Mouse (Mus musculus) lung, adult 2 months (tissue): ENCODE results near the gene Brd3. TPM values are rescaled to one million over a fixed set of nuclear protein-coding genes. Genes with fewer than 3 reads are reported as not detected.
A peak's percentile ranks its signal among the peaks of the same experiment; 100 is the strongest.

Experiments
- DNase-seq: peaks from one replicate; pipeline ENCODE4 v3.0.0; 2022
- H3K4me1 ChIP-seq: fragments of 200-500 bp; 2 replicates; pipeline ENCODE4 v1.6.1; 2011; ENCODE audit warnings: low read length; ENCODE audit not compliant: control insufficient read depth, insufficient read depth
- H3K4me3 ChIP-seq: fragments of 200-500 bp; replicated peaks from 2 replicates; pipeline ENCODE3; 2011; ENCODE audit warnings: low read depth, mild to moderate bottlenecking, control low read depth, low read length; ENCODE audit errors: extremely low read depth
- CTCF ChIP-seq: fragments of 200-500 bp; IDR thresholded peaks from 2 replicates; pipeline ENCODE4 v1.5.1; 2011; ENCODE audit warnings: mild to moderate bottlenecking, low read length, control low read depth; ENCODE audit not compliant: insufficient read depth
- POLR2A ChIP-seq: fragments of 200-500 bp; IDR thresholded peaks from 2 replicates; pipeline ENCODE4 v1.6.1; 2011; ENCODE audit warnings: low read depth, mild to moderate bottlenecking, control low read depth, low read length, borderline replicate concordance; ENCODE audit errors: extremely low read depth
- WGBS: fragments of 180-500 bp; shearing (Covaris S2); methylation state at CpG from one replicate; pipeline ENCODE4 v1.1.7; 2018; 5-methylcytosine and 5-hydroxymethylcytosine counted together
- polyA plus RNA-seq: library from polyadenylated mRNA; depleted of rRNA; stranded (reverse); fragments of >200 nt; gene quantifications from 2 replicates; pipeline ENCODE4 v1.2.3, GENCODE M21; 2012

Brd3 gene
- polyA plus RNA-seq, 1 experiment, result 22.5 TPM

DNA sequence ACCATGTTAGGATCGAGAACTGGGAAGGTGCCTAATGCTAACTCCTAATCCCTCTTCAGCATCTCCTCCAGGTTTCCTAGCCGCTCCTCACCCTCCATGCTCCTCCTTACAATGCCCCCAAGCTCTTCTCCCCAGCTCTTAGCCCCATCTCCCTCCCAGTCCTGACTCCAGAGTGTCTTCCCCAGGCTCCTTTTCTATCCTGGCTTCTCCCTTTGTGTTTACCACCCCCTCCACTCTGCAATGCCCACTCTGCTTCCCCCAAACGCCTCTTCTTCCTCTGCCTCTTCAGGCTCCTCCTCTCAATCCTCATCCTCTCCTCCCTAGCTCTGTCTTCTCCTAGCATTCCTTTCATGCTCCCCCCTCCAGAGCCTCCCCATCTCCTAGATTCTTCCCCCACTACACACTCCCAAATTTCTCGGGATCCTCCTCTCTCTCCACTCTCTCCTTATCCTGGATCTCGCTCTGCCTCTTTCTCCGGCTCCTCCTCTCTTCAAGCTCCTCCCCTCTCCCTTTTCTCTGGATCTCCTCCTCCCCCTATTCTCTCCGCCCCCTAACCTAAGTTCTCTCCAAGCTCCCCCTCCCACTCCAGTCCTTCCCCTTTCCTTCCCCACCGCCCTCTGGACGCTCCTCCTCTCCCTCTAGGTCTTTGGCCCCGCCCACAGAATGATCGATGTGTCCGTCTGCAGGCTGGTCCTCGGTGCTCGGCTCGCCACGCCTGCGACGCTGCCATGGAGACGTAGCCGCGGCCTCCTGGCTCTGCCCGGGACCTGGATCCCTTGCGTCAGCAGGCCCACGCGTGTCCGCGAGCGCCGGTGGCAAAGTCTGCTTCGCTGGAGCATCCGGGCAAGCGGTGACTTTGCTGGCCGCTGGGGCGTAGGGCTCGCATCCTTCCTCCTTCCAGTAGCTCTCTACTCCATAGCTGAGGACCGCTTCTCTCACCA, 65.4 kb downstream of the Brd3 start, which contains the start of gene Brd3os:
TSS of gene Brd3os (plus strand) at position 558 of the 941 bp plus-strand sequence.
- Histone ChIP-seq H3K4me1 (0 out of 2 replicates have a peak, but pooled peaks cover 4% of the 10 kb centered on the region), H3K4me3 (peak within 1 kb of the TSS; percentile 59)
- no peak for TF ChIP-seq POLR2A
- TF ChIP-seq CTCF, result no peak
- WGBS, result 1% methylated on average over 36 of the region's 36 CpGs
- DNase-seq, result peak; percentile 89

DNA sequence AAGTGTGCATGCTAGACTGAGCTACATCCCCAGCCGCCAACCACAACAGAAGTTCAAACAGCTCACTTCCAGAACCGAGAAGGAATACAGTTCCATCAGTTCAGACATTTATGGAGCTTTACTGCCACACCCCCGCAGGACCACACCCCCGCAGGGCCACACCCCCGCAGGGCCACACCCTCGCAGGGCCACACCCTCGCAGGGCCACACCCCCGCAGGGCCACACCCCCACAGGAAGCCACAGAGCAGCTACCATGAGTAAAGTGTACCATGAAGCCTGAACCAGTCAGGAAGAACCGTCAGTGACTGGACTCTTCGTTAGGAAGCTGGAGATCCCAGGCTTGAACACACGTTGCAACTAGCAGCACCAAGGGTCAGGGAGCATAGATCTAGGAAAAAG, 69.2 kb downstream of the Brd3 start:
- H3K4me1 ChIP-seq, result 0 out of 2 replicates have a peak, but pooled peaks cover 4% of the 10 kb centered on the region
- no peak for DNase-seq
- 17% methylated on average over 11 of the region's 11 CpGs for WGBS
- no peak overlapping the region for H3K4me3 ChIP-seq
- TF ChIP-seq POLR2A (no peak), CTCF (no peak)

DNA sequence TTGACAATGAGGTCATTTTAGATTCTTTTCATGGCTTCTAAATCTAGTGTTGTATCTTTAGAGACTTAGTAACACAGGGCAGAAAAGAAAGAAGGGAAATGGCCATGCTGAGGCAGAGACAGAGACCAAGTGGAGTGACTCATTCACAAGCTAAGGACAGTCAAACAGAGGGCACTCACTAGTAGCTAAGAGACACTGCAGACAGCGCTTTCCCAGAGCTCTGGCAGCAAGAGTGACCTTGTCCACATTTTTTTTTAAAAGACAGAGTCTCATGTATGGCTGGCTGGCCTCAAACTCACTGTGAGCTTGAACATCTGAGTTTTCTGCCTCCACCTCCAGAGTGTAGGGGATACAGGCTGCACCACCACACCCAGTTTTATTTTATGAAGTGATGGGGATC, 69.6 kb downstream of the Brd3 start:
- Histone ChIP-seq H3K4me1 (0 out of 2 replicates have a peak, but pooled peaks cover 4% of the 10 kb centered on the region), H3K4me3 (no peak overlapping the region)
- no peak for DNase-seq
- TF ChIP-seq CTCF (no peak), POLR2A (no peak)
- 56% methylated on average over 1 of the region's 1 CpGs for WGBS

DNA sequence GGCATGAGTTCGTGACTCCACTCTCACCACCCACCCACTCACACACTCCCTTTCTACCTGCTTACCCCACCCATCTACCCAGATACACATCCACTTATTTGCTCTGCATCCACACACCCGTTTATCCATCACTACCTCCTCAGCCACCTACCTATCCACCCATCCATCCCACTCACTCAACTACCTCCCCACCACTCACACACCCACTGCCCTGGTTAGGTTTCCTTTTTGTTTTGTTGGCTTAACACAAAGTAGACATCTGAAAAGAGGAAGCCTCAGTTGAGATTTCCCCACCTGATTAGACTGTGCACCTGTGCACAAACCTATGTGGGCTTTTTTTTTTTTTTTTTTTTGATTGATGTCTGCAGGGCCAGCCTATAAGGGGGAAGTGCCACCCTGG, 74.9 kb downstream of the Brd3 start:
- TF ChIP-seq POLR2A, result no peak
- TF ChIP-seq CTCF, result no peak
- Histone ChIP-seq H3K4me3 (no peak overlapping the region), H3K4me1 (no peaks in the 10 kb centered on the region)
- 39% methylated on average over 2 of the region's 2 CpGs for WGBS
- DNase-seq, result no peak

DNA sequence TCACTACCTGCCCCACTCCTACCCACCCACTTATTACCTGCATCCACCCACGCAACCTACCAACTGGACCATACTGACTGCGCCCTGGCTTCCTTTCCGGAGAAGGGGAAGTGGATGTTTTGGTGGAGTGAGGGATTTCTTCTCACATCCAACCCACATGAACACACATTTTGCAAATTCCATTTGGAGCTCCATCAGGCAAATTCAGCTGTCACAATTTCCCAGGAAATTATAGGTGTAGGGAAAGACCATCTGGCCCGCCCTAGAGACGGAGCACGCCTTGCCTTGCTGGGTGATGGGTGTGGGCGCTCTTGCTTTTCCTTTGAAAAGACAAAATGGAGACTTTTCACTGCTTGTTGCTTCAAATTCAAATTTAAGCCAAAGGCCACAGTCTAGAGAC, 76.8 kb downstream of the Brd3 start:
- Histone ChIP-seq H3K4me3 (no peak overlapping the region), H3K4me1 (peaks cover 3% of the 10 kb centered on the region)
- DNase-seq, result no peak
- 86% methylated on average over 7 of the region's 7 CpGs for WGBS
- TF ChIP-seq POLR2A, result no peak

DNA sequence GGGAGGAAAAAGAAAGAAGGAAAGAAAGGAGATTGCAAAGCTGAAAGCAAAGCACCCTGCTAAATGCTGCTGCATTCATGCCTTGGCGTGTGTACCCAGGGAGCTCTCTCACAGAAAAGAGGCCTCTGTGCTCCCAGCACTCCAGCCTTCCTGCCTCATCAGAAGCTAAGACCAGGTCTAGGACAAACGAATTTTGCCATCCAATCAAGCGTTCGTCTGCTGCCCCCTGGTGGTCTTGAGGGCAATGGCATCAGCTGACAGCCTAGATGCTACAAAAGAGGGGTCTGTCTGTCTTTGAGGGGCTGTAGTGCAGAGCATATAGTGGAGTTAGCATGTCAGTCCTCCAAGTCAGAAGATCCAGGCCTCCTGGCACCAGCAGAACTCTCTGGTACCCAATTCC, 79.4 kb downstream of the Brd3 start:
- Histone ChIP-seq H3K4me3 (no peak overlapping the region), H3K4me1 (peaks cover 3% of the 10 kb centered on the region)
- WGBS, result 1% methylated on average over 4 of the region's 4 CpGs
- TF ChIP-seq POLR2A, result no peak
- TF ChIP-seq CTCF, result peak; percentile 97
- peak; percentile 85 for DNase-seq

DNA sequence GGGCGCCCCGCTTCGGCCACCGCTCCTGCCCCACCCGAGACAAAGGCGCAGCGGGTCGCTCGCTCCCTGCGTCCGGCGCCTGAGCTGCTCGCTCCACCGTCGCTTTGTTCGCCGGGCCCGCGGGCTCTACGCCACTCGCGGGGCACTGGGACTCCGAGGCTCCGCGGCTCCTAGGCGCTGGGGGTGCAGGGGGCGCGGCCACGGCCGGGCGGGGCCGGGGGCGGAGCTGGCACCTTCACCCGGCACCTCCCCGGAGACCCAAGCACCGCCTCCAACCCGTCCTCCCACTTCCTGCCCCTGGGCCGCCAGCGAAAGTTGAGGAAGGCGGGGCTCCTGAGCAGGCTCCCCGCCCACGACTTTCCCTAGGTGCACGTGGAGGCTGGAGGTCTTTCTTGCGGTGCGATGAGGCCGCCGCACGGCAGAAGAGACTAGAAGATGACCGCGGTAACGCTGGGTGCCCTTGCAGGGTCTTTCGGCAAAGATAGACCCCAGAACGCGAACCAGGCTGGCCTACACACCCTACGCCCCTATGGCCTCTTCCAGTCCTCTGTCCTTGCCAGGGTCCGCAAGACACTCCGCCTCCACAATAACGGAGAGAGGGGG, 80.5 kb downstream of the Brd3 start, which contains the start of gene Vav2:
TSS of gene Vav2 (minus strand) at position 179 of the 603 bp plus-strand sequence.
- H3K4me1 ChIP-seq, result peaks cover 3% of the 10 kb centered on the region
- H3K4me3 ChIP-seq, result peak within 1 kb of the TSS; percentile 88
- peak; percentile 88 for DNase-seq
- WGBS, result under 1% methylated on average over 57 of the region's 58 CpGs
- TF ChIP-seq CTCF (no peak), POLR2A (peak; percentile 48; the same call in 1 of the 2 replicates)

DNA sequence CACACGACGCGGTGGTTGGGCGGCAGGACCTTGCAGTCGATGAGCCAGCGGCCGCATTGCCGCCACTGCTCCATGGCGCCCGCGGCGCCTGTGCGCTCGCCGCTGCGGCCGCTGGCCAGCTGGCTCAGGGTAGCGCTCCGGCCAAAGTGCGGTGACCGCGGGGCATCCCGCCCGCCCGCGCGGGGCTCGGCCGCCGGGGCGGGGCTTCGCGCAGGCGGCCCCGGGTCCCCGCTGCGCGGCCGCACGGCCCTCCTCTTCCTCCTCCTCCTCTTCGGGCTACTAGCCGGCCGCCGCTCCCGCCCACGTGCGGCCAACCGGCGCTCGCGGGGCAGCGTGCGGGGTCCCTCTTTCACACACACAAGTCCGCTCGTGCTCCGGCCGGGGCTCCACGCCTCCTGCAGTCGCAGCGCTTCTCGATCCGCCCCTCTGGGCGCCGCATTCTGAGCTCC, 81.0 kb downstream of the Brd3 start:
- Histone ChIP-seq H3K4me1 (peaks cover 8% of the 10 kb centered on the region), H3K4me3 (peak overlapping the region; percentile 88)
- WGBS, result under 1% methylated on average over 63 of the region's 64 CpGs
- TF ChIP-seq CTCF, result no peak
- TF ChIP-seq POLR2A, result no peak
- no peak for DNase-seq

DNA sequence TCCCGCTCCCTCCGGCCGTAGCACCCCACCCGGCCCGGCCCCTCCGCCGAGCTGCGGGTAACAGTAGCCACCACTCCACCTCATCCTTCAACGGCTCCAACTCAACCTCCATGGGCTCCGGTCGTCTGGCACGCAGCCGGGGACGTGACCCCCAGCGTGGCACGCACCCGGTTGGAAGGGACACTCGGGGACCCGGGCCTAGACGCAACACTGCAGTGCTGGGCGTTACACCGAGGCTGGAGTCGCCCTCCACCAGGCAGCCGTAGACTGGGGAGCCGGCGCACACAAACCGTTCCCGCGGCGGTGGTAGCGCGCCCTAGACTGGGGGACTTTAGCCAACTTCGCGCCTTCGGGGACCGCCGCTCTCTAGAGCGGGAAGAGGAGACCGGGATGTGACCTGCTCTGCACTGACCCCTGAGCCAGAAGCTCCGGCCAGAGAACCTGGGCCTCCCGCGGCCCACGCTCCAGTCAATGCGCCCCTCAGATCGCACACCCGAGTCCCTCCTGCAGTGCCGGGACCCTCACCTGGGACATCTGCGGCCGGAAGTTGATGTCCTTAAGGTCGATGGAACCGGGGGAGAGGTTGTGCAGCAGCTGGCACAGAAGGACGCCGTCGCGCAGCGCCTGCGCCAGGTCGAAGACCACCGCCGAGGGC, 81.6 kb downstream of the Brd3 start:
- under 1% methylated on average over 60 of the region's 60 CpGs for WGBS
- TF ChIP-seq POLR2A, result no peak
- TF ChIP-seq CTCF, result no peak
- DNase-seq, result peak; percentile 57
- Histone ChIP-seq H3K4me3 (peak overlapping the region; percentile 88), H3K4me1 (peaks cover 12% of the 10 kb centered on the region)
